8 mouse cellular contexts compared by ENCODE assay signal in genomic region chr7:45716952-45717917, GRCm38 (mm10). TPM values are rescaled to one million over a fixed set of nuclear protein-coding genes. Genes with fewer than 3 reads are reported as not detected.
DNase-seq lines count a peak whose midpoint lies in the region; ATAC-seq and TF ChIP-seq lines count a peak whose summit lies in the region.

No protein-coding gene starts in this region.

- H3K9ac ChIP-seq in kidney, postnatal 0 days (ENCODE audit: low read depth, low read length) = peak overlapping the region; percentile 77
- peak overlapping the region; percentile 78 for H3K9ac ChIP-seq in embryonic facial prominence, embryonic 11.5 days (replicated peaks; ENCODE audit: low read length)
- H3K9ac ChIP-seq in hindbrain, embryonic 16.5 days (ENCODE audit: low read depth, low read length) = peak overlapping the region; percentile 88
- peak overlapping the region; percentile 77 for H3K9ac ChIP-seq in midbrain, embryonic 15.5 days

- DNase-seq in kidney, postnatal 0 days (ENCODE audit: low spot score) = no peak
- DNase-seq in kidney, postnatal 14 days = no peak
- no peak for DNase-seq in embryonic facial prominence, embryonic 11.5 days (ENCODE audit: low spot score)
- DNase-seq in testis, postnatal 14 days (ENCODE audit: low spot score) = no peak
- no peak for DNase-seq in embryo, embryonic 10 days (ENCODE audit: low spot score)
- DNase-seq in yolk sac, embryonic 10.5 days (ENCODE audit: low spot score) = no peak

- peak overlapping the region; percentile 91 for H3K27ac ChIP-seq in kidney, postnatal 0 days
- H3K27ac ChIP-seq in embryonic facial prominence, embryonic 11.5 days (replicated peaks; ENCODE audit: low read depth, low read length) = peak overlapping the region; percentile 48; the same call in 1 of the 2 replicates
- peak overlapping the region; percentile 92 for H3K27ac ChIP-seq in hindbrain, embryonic 16.5 days (ENCODE audit: low read depth, low read length)
- H3K27ac ChIP-seq in midbrain, embryonic 15.5 days = peak overlapping the region; percentile 88

- peaks cover 20% of the 10 kb centered on the region for H3K4me1 ChIP-seq in kidney, postnatal 0 days (replicated peaks; ENCODE audit: insufficient read depth, low read length)
- H3K4me1 ChIP-seq in embryonic facial prominence, embryonic 11.5 days (ENCODE audit: control insufficient read depth, insufficient read depth, low read length) = peaks cover 10% of the 10 kb centered on the region
- H3K4me1 ChIP-seq in hindbrain, embryonic 16.5 days (ENCODE audit: control insufficient read depth, insufficient read depth, low read depth, low read length) = peaks cover 42% of the 10 kb centered on the region
- H3K4me1 ChIP-seq in midbrain, embryonic 15.5 days = peaks cover 48% of the 10 kb centered on the region

- no peak for TF ChIP-seq CTCF in kidney, postnatal 0 days (IDR thresholded peaks at IDR 0.05; ENCODE audit: low read depth)

- peak overlapping the region; percentile 88 for H3K4me3 ChIP-seq in kidney, postnatal 0 days (replicated peaks; ENCODE audit: low read depth, low read length)
- H3K4me3 ChIP-seq in embryonic facial prominence, embryonic 11.5 days (ENCODE audit: low read depth, low read length) = peak overlapping the region; percentile 87
- peak overlapping the region; percentile 71 for H3K4me3 ChIP-seq in hindbrain, embryonic 16.5 days (ENCODE audit: low read length)
- H3K4me3 ChIP-seq in midbrain, embryonic 15.5 days = peak overlapping the region; percentile 65

- H3K27me3 ChIP-seq in kidney, postnatal 0 days (ENCODE audit: insufficient read depth, low read length) = no peaks in the 10 kb centered on the region
- H3K27me3 ChIP-seq in embryonic facial prominence, embryonic 11.5 days (ENCODE audit: control insufficient read depth, insufficient read depth, low read length) = no peaks in the 10 kb centered on the region
- H3K27me3 ChIP-seq in hindbrain, embryonic 16.5 days (replicated peaks; ENCODE audit: control insufficient read depth, insufficient read depth, low read length) = no peaks in the 10 kb centered on the region
- H3K27me3 ChIP-seq in midbrain, embryonic 15.5 days (replicated peaks) = no peaks in the 10 kb centered on the region

- no peak; the same call in 1 of the 2 replicates for ATAC-seq in kidney, postnatal 0 days (replicated peaks; ENCODE audit: low FRiP score, low read depth)
- ATAC-seq in embryonic facial prominence, embryonic 11.5 days (replicated peaks; ENCODE audit: insufficient number of reproducible peaks, low FRiP score, low TSS enrichment, low read depth) = peak; percentile 19
- peak; percentile 27 for ATAC-seq in hindbrain, embryonic 16.5 days
- ATAC-seq in midbrain, embryonic 15.5 days (replicated peaks) = peak; percentile 30

- H3K4me2 ChIP-seq in kidney, postnatal 0 days (ENCODE audit: low read length) = peak overlapping the region; percentile 70
- peak overlapping the region; percentile 71 for H3K4me2 ChIP-seq in embryonic facial prominence, embryonic 11.5 days (ENCODE audit: low read depth, low read length)
- H3K4me2 ChIP-seq in hindbrain, embryonic 16.5 days (ENCODE audit: low read length) = peak overlapping the region; percentile 87
- H3K4me2 ChIP-seq in midbrain, embryonic 15.5 days = peak overlapping the region; percentile 83

- H3K36me3 ChIP-seq in kidney, postnatal 0 days (ENCODE audit: insufficient read depth, low read length) = peaks cover 34% of the 10 kb centered on the region
- H3K36me3 ChIP-seq in embryonic facial prominence, embryonic 11.5 days (replicated peaks; ENCODE audit: control insufficient read depth, insufficient read depth, low read depth, low read length) = peaks cover 21% of the 10 kb centered on the region
- peaks cover 31% of the 10 kb centered on the region for H3K36me3 ChIP-seq in hindbrain, embryonic 16.5 days (ENCODE audit: control insufficient read depth, insufficient read depth, low read length)
- peaks cover 28% of the 10 kb centered on the region for H3K36me3 ChIP-seq in midbrain, embryonic 15.5 days (replicated peaks)

- WGBS in kidney, postnatal 0 days = 9% methylated on average over 31 of the region's 31 CpGs
- WGBS in embryonic facial prominence, embryonic 11.5 days = 12% methylated on average over 31 of the region's 31 CpGs
- WGBS in hindbrain, embryonic 16.5 days = 13% methylated on average over 31 of the region's 31 CpGs
- WGBS in midbrain, embryonic 15.5 days = 12% methylated on average over 31 of the region's 31 CpGs

- no peaks in the 10 kb centered on the region for H3K9me3 ChIP-seq in kidney, postnatal 0 days (replicated peaks; ENCODE audit: low read length)
- no peaks in the 10 kb centered on the region for H3K9me3 ChIP-seq in embryonic facial prominence, embryonic 11.5 days (replicated peaks; ENCODE audit: control insufficient read depth, low read length)
- no peaks in the 10 kb centered on the region for H3K9me3 ChIP-seq in hindbrain, embryonic 16.5 days (ENCODE audit: control insufficient read depth, low read length)
- H3K9me3 ChIP-seq in midbrain, embryonic 15.5 days = no peaks in the 10 kb centered on the region

RNA-seq across cellular contexts. Expression of gene Sphk2, which starts 0.6 kb away (rescaled TPM):
- polyA plus RNA-seq in kidney, postnatal 0 days (2015; fragmentation: Nextera tagmentation; extraction: Ambion mirVana) = 20.8 and 22.3 TPM in 2 replicates
- 14.9 and 17.3 TPM in 2 replicates for polyA plus RNA-seq in embryonic facial prominence, embryonic 11.5 days (2014; fragmentation: Nextera tagmentation; extraction: Ambion mirVana)
- 23.9 and 28.3 TPM in 2 replicates for polyA plus RNA-seq in hindbrain, embryonic 16.5 days (2015; fragmentation: Nextera tagmentation; extraction: Ambion mirVana)
- 24.5 and 26.4 TPM in 2 replicates for polyA plus RNA-seq in midbrain, embryonic 15.5 days (2015; fragmentation: Nextera tagmentation; extraction: Ambion mirVana)

RNA-seq across cellular contexts. Expression of gene Rpl18, which starts 2.0 kb away (rescaled TPM):
- 1,049 and 1,142 TPM in 2 replicates for polyA plus RNA-seq in kidney, postnatal 0 days (2015; fragmentation: Nextera tagmentation; extraction: Ambion mirVana)
- polyA plus RNA-seq in embryonic facial prominence, embryonic 11.5 days (2014; fragmentation: Nextera tagmentation; extraction: Ambion mirVana) = 1,026 and 1,114 TPM in 2 replicates
- 508 and 537 TPM in 2 replicates for polyA plus RNA-seq in hindbrain, embryonic 16.5 days (2015; fragmentation: Nextera tagmentation; extraction: Ambion mirVana)
- 537 and 538 TPM in 2 replicates for polyA plus RNA-seq in midbrain, embryonic 15.5 days (2015; fragmentation: Nextera tagmentation; extraction: Ambion mirVana)

RNA-seq across cellular contexts. Expression of gene Fam83e, which starts 3.8 kb away (rescaled TPM):
- polyA plus RNA-seq in kidney, postnatal 0 days (2015; fragmentation: Nextera tagmentation; extraction: Ambion mirVana) = 0.23 and 0.28 TPM in 2 replicates
- 0.21 and 0.35 TPM in 2 replicates for polyA plus RNA-seq in embryonic facial prominence, embryonic 11.5 days (2014; fragmentation: Nextera tagmentation; extraction: Ambion mirVana)
- polyA plus RNA-seq in hindbrain, embryonic 16.5 days (2015; fragmentation: Nextera tagmentation; extraction: Ambion mirVana) = 0.37 and 0.44 TPM in 2 replicates
- polyA plus RNA-seq in midbrain, embryonic 15.5 days (2015; fragmentation: Nextera tagmentation; extraction: Ambion mirVana) = 0.54 and 0.74 TPM in 2 replicates

RNA-seq across cellular contexts. Expression of gene Spaca4, which starts 8.4 kb away (rescaled TPM):
- not detected in 2 replicates for polyA plus RNA-seq in kidney, postnatal 0 days (2015; fragmentation: Nextera tagmentation; extraction: Ambion mirVana)
- not detected in 2 replicates for polyA plus RNA-seq in embryonic facial prominence, embryonic 11.5 days (2014; fragmentation: Nextera tagmentation; extraction: Ambion mirVana)
- polyA plus RNA-seq in hindbrain, embryonic 16.5 days (2015; fragmentation: Nextera tagmentation; extraction: Ambion mirVana) = not detected in 2 replicates
- not detected in 2 replicates for polyA plus RNA-seq in midbrain, embryonic 15.5 days (2015; fragmentation: Nextera tagmentation; extraction: Ambion mirVana)

RNA-seq across cellular contexts. Expression of gene Dbp, which starts 12.3 kb away (rescaled TPM):
- polyA plus RNA-seq in kidney, postnatal 0 days (2015; fragmentation: Nextera tagmentation; extraction: Ambion mirVana) = 8.4 and 8.6 TPM in 2 replicates
- polyA plus RNA-seq in embryonic facial prominence, embryonic 11.5 days (2014; fragmentation: Nextera tagmentation; extraction: Ambion mirVana) = 4.9 and 5.6 TPM in 2 replicates
- polyA plus RNA-seq in hindbrain, embryonic 16.5 days (2015; fragmentation: Nextera tagmentation; extraction: Ambion mirVana) = 3.2 and 3.3 TPM in 2 replicates
- polyA plus RNA-seq in midbrain, embryonic 15.5 days (2015; fragmentation: Nextera tagmentation; extraction: Ambion mirVana) = 3.3 and 3.8 TPM in 2 replicates
